Mouse (Mus musculus) embryo, embryonic 9.5 days (tissue): ENCODE data around the gene Rps6kc1.
A peak's percentile ranks its signal among the peaks of the same experiment; 100 is the strongest.

Source experiments
- DNase-seq: peaks from one replicate; pipeline ENCODE4 v3.0.0-alpha.2; 2017; ENCODE audit errors: extremely low spot score

Gene Rps6kc1

GRCm38 (mm10) chr1:190667821-190668220, 243.7 kb downstream of the Rps6kc1 start:
- no peak for DNase-seq

- DNase-seq: no peak
Observed at GRCm38 (mm10) chr1:190667326-190667725, 244.2 kb downstream of the Rps6kc1 start.

DNA sequence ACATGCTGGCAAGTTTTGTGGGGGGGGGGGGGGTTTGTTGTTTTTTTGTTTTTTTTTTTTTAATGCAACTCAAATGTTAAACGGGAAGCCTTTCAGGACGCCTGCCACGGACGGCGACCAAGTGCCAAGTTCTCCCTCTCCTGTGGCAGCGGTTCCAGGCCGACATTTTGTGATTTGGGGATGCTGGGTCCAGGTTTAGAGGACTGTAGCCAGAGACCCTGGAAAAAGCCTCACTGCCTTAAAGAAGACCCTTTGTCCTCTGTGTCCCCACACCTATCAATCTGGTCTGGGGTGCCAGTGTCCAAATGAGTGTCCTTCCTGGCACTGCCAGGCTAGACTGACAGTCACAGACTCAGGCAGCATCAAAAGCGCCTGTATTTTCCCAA, 246.1 kb downstream of the Rps6kc1 start:
- no peak for DNase-seq

- no peak for DNase-seq
Observed at GRCm38 (mm10) chr1:190664767-190665489, 246.6 kb downstream of the Rps6kc1 start.

GRCm38 (mm10) chr1:190663996-190664395, 247.6 kb downstream of the Rps6kc1 start:
- DNase-seq: no peak

GRCm38 (mm10) chr1:190662736-190663135, 248.8 kb downstream of the Rps6kc1 start:
- no peak for DNase-seq

- peak; percentile 36 for DNase-seq
Observed at GRCm38 (mm10) chr1:190661764-190662163, 249.8 kb downstream of the Rps6kc1 start.

- no peak for DNase-seq
Observed at GRCm38 (mm10) chr1:190661249-190661648, 250.3 kb downstream of the Rps6kc1 start.

DNA sequence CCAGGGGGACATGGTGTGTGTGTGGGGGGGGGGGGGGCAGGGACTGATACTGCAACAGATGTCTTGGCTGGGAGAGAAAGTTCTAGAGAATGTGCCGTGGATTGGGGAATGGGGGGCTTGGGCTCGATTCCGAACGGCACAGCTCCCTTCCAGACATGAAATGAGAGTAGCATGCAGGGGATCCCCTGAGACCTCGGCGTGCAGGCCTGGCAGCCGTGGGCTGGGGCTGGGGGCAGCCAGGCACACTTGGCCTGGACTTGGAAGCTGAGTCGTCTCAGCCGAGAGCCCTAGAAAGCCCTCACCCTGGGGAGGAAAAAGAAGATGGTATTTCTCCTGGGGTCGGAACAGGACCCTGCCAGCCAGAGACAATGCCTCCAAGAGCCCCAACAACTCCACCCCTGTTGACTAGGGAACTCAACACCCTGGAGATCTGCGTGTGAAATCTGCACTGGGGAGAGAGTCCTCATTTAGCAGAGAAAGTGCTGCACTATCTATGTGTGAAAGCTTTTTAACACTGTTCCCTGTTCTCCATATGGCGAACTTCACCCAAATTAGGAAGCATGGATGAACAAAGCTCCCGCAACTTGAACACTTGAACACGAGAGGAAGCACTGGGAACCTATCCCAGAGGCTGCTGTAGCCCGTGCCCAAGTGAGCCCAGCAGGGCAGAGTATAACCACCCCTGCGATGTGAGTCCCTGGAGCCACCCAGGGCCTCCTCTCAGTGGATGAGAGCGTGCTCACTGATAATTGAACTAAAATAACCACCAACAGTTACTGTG, 251.7 kb downstream of the Rps6kc1 start:
- DNase-seq: no peak

DNA sequence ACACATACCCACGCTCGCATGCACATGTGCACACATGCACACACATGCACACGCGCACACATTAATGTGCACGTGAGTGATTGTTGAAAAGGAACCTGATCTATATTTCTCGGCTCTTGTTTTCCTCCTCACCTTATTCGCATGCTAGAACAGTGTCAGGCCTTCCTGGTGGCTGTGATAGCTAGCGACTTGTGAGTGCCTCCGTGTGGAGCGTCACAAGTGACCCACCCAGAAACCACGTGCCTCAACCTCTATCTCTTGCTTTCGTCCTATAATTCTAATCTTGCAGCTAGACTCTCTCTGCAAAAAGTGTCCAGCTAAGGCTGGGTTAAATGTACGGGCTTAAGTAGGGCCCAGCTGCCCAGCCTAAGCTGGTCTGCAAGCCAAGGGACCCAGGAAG, 253.3 kb downstream of the Rps6kc1 start:
- no peak for DNase-seq

DNA sequence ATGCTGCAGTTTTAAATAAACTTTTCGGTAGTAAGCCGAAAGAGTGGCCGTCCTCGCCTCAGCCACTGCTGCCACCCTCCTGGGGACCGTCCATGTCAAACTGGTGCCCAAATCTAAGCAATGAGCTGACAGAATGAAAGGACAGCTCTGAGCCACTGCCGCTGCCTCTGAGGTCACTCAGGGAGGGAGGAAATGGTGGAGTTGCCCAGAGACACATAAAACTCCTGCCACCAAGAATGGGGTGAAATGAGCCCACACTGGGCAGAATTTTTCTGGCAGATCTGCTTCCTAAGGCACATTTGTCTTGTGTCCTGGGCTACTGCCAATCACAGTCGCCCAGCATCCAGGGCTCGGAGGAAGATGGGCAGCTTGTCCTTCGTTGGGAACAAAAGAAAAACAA, 255.5 kb downstream of the Rps6kc1 start:
- no peak for DNase-seq

GRCm38 (mm10) chr1:190655651-190656050, 255.9 kb downstream of the Rps6kc1 start:
- no peak for DNase-seq

DNA sequence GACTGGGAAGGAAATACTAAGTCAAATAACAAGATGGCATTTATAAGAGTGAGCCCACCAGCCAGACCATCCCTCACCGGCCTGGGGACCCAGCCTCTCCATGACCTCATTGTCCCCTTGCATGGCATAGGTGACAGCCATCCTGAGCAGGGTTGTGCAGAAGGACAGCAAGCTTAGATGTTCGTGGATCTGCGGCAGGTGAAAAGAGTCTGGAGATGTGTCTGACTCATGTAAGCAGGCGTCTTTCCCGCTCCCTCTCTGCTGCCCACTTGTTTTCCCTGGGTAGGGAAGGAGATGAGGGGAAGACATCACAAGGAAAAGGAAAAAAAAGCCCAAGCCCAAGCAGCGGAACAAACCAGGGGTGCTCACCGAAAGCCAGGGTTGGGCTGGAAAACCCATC, 256.5 kb downstream of the Rps6kc1 start:
- DNase-seq: no peak

GRCm38 (mm10) chr1:190654694-190655001, 256.9 kb downstream of the Rps6kc1 start:
- no peak for DNase-seq

GRCm38 (mm10) chr1:190653989-190654693, 257.4 kb downstream of the Rps6kc1 start:
- DNase-seq: no peak

GRCm38 (mm10) chr1:190653081-190653480, 258.5 kb downstream of the Rps6kc1 start:
- no peak for DNase-seq
